Mouse (Mus musculus) cerebellum, postnatal 10 days (tissue): ENCODE data around the gene B230217C12Rik.
"Not testable (repeated sequence)": the region's sequence is repeated elsewhere in the genome, so short reads cannot be mapped to it uniquely, and the experiment has no call there.

Experiments used
- DNase-seq, 2 experiments: peaks; one replicate each; pipeline ENCODE4 v3.0.0; 2021; ENCODE audit warnings: mixed read lengths in 2 of 2

B230217C12Rik gene

GRCm38 (mm10) chr11:97825971-97826370, 14.6 kb upstream of the B230217C12Rik start:
- DNase-seq = no peak

DNA sequence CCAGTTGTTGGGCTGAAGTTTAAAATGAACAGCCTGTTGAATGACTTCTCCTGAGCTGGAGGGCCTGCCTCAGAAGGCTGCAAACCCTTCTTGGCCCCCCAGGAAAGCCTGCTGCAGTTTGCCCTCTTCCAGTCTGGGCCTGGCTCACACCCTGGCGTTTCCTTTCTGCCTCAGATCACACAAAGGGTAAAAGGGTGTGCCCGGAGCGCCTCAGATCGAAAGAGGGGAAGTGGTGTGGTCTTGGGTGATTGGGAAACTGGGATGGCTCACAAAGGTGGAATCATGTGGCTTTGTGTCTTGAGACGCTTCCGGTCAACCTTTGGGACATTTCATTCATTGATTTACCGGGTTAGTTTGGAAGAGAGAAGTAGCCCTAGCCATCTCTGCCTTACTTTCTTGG, 14.2 kb upstream of the B230217C12Rik start:
- no peak for DNase-seq

DNA sequence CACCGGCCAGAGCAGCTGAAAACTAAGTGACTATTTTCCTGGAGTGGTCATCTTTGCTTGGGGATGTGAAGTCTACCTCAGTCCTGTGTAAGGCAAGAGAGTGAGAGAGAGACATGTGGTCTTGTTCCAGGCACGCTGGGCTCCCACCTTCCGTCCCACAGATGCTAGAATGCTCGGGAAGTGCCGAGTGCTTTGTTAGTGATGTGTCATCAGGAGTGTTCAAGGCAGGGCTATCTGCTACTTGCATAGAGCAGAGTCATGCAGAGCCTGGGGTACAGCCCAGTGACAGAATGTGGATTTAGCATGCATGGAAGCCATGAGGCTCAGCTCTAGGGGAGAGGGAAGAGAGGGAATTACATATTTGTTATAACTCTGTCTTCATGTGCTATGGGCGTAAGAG, 12.9 kb upstream of the B230217C12Rik start:
- DNase-seq = no peak

GRCm38 (mm10) chr11:97829365-97829764, 11.2 kb upstream of the B230217C12Rik start:
- DNase-seq = peak in 1 of 2 experiments; percentile 1

DNA sequence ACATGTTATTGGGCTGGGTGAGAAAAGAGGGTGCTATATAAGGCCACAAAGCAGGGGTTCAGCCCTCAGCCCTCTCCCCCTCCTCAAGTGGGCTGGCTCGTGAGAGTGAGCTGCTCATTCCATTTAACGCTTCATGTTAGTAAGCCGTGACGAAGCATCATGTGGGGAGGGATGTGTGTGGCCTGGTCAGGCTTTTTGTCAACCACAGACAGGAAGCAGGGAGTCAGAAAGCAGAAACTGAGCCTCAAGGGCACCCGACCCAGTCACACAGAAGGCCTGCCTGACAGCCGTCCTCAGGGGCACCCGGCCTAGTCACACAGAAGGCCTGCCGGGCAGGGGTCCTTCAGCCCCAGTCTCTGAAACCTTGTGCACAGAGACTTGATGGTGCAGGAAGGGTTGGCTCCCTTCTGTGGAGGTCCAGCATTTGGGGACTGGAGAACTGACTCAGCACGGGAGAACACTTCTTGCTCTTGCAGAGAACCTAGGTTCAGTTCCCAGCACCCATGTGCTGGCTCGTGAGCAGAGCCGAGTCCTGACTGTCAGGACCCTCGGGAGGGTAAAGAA, 10.6 kb upstream of the B230217C12Rik start:
- DNase-seq = peak in 1 of 2 experiments; percentile 3

DNA sequence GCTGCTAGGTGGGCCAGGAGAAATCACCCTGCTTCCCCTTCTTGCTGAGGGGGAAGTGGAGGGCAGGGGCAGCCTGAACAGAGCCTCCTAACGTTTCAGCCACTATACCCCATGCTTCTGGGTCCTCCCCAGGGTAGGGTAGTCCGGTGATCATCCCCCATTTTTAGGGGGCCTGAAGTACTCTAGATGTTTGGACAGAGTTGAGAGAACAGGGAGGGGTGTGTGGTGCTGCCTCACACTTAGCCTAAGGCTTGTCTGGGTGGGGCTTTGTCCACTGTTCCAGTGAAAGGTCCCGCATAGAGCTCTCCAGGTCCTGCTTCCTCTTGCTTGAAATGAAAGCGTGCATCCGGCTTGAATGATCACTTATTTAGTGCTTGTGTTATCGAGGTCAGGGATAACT, 10.1 kb upstream of the B230217C12Rik start:
- peak in 1 of 2 experiments; percentile 1 for DNase-seq

DNA sequence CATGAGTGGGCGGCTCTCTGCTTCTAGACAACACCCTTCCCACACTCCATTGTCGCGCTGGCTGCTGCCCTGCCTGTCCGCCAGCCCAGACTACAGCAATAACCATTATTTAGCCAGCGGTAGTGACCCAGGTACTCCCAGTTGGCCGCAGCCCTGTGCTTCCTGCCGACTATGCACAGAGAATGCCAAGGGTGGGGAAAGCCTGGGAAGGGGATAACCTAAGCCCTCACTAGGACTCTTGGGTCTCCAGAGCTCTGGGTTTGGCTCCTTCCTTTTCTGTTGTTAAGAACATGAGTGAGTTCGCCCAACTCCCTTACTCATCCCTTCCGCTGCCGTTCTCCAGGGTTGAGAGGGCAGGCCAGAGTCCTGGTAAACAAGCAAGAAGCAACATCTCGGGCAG, 8.6 kb upstream of the B230217C12Rik start:
- no peak for DNase-seq

- no peak for DNase-seq
Measured at GRCm38 (mm10) chr11:97833352-97833751, 7.2 kb upstream of the B230217C12Rik start.

- no peak for DNase-seq
Measured at GRCm38 (mm10) chr11:97836541-97836940, 4.0 kb upstream of the B230217C12Rik start.

DNA sequence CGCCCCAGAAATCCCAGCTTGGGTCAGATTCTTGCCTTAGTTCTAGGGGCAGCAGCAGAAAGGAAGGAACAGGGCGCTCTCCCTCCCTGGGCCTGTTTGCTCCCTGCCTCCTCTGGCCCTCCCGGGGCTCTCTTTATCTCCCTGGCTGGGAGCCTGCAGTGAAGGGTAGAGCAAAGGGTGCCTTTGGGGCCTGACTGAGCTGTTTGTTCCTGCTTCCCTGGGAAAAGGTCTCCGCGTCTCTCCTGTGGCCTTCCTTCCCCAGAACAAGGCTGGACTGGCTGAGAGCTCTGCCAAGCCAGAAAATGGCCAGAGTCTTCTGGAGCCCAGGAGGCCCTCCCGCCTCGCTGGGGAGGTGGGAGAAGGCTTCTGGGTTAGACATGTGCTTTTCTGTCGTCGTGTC, 3.5 kb upstream of the B230217C12Rik start:
- not testable (repeated sequence) for DNase-seq

DNA sequence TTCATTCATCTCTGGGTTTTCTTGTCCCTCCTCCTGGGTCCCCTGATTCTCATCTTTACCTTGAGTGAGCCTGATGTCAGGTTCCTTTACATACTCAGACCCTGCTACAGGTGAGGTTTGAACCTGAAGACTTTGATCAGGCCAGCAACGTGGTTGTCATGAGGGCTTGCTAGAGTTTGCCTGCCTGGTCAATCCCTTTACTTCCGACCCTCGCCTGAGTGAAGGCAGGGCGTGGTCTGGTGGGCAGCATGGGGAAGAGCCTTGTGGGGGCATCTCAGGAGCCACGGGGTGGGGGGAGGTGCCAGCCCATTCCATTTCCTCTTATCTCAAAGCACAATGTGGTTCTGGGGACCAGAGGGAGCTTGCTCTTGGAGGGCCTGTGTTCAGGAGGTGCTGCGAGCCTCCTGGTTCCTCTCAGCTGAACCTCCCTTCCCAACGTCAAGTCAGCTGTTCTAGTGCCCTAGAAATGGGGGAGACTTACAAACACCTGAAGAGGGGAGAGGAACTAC, 2.9 kb upstream of the B230217C12Rik start:
- no peak for DNase-seq

- DNase-seq = no peak
Measured at GRCm38 (mm10) chr11:97838779-97839440, 1.7 kb upstream of the B230217C12Rik start.

DNA sequence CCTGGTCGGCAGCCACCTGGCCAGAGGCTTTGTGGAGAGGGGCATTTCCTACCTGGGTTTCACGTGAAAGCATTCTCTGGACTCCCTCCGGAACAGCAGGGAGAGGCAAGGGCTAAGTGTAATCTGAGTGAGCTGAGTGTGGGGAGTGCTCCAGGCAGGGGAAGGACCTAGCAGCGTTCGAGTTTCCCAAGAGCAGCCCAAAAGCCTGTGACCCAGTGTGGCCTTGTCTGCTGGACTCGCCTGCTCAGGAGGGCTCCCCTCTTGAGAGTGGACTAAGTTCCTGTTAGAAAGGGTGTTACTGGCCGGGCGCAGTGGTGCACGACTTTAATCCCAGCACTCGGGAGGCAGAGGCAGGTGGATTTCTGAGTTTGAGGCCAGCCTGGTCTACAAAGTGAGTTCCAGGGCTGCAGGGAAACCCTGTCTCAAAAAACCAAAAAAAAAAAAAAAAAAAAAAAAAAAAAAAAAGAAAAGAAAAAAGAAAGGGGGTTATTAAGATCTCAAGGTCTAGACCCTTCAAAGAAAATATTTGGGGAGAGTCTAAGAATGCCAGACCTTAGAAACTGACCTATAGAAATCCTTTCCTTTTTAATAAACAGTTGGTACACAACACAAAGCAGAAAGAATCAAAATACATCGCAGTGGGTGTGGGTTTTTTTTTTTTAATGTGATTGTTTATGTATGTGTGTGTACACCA, 992 bp upstream of the B230217C12Rik start:
- DNase-seq = no peak

DNA sequence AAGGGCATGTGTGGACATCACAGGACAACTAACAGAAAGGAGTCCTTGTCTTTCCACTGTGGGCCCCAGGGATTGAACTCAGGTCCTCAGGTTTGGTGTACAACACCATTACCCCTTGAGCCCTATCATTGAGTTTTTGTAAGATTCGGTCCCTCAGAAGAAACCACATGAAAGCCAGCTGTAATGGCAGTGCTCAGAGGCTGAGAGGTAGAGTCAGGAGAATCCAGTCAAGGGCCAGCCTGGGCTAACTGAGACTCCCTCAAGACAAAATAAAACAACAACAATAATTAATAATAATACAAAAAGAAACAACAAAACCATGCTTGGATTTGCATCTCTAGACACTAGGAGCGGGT, 467 bp upstream of the B230217C12Rik start:
- DNase-seq = no peak

- peak; percentile 93 for DNase-seq
Measured at GRCm38 (mm10) chr11:97840991-97841661, 546 bp downstream of the B230217C12Rik start.

DNA sequence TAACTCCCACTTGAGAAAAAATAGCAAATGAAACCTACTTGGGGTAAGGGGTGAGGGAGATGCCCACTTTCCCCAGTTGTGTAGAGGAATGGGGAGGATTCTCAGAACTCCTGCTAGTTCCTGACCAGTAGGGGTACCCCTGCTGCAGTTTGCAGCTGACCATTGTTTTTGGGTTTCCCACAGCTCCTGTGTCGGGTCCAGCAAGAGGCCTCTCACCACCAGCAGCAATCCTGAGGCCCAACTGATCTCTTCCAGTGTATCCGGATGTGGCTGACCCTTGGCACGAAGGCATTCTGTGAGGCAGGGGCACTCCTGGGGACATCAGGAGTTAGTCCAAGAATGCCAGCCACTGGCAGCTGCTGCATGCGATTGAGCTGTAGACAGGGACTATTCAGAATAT, 1.4 kb downstream of the B230217C12Rik start:
- peak in 1 of 2 experiments; percentile 37 for DNase-seq

- DNase-seq = no peak
Measured at GRCm38 (mm10) chr11:97850367-97850766, 9.8 kb downstream of the B230217C12Rik start.

DNA sequence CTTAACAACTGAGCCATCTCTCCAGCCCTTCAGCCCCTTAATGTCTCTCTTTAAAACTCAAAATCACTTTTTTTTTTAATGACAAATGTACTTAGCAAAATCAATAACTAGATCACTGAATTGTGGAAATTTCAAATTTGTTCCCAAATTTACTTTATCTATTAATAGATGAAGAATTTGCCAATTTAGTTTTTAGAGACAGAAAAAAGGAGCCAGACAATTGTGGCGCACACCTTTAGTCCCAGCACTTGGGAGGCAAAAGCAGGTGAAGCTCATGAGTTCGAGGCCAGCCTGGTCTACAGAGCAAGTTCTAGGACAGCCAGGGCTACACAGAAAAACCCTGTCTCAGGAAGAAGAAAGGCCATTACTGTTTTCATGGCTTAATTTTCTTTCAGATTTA, 11.0 kb downstream of the B230217C12Rik start:
- no peak for DNase-seq

DNA sequence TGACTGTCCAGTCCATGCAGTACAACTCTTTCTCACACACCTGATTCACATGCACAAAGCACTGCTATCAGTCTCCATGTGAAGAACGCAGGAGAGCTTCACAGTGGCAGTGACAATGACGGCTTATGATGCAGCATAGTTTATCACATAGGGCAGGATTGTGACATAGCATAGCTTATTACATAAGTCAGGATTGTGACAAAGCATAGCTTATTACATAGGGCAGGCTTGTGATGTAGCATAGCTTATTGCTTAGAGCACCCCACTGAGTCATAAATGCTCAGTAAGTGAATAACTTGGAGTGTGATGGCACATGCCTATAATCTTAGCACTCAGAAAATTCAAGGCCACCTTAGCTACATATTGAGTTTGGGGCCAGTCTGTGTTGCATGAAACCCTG, 14.9 kb downstream of the B230217C12Rik start:
- no peak for DNase-seq

- no peak for DNase-seq
Measured at GRCm38 (mm10) chr11:97862148-97862547, 21.6 kb downstream of the B230217C12Rik start.

DNA sequence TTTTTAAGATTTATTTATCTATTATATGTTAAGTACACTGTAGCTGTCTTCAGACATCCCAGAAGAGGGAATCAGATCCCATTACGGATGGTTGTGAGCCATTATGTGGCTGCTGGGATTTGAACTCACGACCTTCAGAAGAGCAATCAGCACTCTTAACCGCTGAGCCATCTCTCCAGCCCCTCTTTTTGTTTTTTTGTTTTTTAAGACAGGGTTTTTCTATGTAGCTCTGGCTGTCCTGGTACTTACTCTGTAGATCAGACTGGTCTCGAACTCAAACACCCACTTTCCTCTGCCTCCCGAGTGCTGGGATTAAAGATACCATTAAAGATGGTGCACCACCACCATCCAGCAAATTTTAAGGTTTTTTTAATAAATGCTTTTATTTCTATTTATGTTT, 24.8 kb downstream of the B230217C12Rik start:
- DNase-seq = no peak

- DNase-seq = no peak
Measured at GRCm38 (mm10) chr11:97866091-97866888, 25.7 kb downstream of the B230217C12Rik start.

DNA sequence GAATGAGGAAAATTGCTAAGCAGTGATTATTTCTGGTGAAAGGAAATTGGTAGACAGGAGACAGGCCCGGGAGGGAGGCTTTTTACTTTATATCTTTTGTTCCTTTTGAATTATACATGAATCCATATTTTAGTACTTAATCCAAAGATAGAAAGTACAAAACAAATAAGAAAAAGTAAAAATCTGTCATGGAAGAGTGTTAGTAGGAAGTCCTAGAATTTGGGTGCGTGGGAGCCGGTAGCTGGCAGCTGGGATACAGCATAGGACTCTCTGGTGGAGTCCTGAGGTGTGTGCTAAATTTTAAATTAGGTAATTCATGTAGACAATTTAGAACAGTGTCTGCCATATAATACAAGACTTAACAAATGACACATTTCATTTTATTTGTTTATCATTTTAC, 27.0 kb downstream of the B230217C12Rik start:
- no peak for DNase-seq
